Mouse (Mus musculus): Measurements from ENCODE around the gene Hmmr. TPM values are rescaled to one million over a fixed set of nuclear protein-coding genes. Genes with fewer than 3 reads are reported as not detected.
A peak's percentile ranks its signal among the peaks of the same experiment; 100 is the strongest.

Gene Hmmr
- total RNA-seq, 1 experiment from 2014 or later, result 72.0 TPM

DNA sequence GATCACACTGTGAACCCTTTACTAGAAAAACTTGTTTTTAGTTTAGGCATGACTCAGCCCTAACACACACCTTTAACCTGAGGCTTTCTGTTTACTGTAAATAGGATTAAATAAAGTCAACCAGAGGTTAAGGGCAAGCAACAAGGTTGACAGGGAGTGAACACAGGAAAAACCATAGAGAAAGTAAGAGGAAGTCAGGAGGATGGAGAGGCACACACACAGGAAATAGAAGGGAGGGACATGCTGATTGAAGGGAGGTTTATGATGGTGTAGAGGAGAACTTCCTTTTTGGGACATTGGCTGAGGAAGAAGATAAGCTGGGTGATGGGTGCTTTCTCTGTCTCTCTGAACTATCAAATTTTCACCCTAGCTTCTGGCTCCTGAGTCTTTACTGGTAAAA, 14.9 kb downstream of the Hmmr start:
- peak; percentile 53 to 62; a peak in 2 of 4 replicates for ATAC-seq (replicated peaks in 1 of 2; ENCODE audit: insufficient read depth in 1 of 2, low FRiP score in 2 of 2, low TSS enrichment in 1 of 2, low read depth in 1 of 2, poor library complexity in 2 of 2, severe bottlenecking in 2 of 2)

DNA sequence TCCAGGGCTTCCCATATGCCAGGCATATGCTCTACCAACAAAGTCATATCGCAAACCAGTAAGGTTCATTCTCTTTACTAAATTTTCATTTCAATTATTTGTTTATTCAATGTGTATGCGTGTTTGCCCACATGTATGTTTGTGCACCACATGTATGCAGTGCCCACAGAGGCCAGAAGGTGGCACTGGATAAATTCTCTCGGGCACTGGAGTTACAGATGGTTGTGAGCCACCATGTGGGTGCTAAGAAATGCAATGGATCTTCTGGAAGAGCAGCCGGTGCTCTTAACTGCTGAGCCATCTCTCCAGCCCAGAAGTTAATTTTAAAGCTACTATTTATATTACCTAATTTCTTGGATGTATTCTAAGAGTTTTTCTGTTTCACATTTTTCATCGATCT, 17.7 kb downstream of the Hmmr start:
- no peak for ATAC-seq (replicated peaks in 1 of 2; ENCODE audit: insufficient read depth in 1 of 2, low FRiP score in 2 of 2, low TSS enrichment in 1 of 2, low read depth in 1 of 2, poor library complexity in 2 of 2, severe bottlenecking in 2 of 2)

DNA sequence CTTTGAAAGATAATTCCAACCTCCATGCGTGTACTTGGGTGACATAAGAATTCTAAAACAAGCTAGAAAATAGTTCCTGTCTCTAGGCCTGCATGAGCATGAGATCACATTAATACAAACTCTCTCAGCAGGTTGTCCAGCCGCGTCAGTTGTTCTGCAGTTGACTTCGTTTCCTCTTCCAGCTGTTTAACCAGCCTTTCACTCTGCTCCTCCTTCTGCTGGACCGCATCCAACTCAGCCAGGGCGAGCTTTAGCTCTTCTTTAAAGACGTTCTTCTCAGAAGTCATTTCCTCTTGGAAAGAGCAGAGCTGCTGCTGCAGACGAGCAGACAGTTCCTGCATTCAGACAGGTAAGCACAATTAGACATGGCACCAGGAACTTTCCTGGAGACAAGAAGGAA, 19.4 kb downstream of the Hmmr start:
- ATAC-seq (replicated peaks in 1 of 2; ENCODE audit: insufficient read depth in 1 of 2, low FRiP score in 2 of 2, low TSS enrichment in 1 of 2, low read depth in 1 of 2, poor library complexity in 2 of 2, severe bottlenecking in 2 of 2), result peak; percentile 51 to 59

DNA sequence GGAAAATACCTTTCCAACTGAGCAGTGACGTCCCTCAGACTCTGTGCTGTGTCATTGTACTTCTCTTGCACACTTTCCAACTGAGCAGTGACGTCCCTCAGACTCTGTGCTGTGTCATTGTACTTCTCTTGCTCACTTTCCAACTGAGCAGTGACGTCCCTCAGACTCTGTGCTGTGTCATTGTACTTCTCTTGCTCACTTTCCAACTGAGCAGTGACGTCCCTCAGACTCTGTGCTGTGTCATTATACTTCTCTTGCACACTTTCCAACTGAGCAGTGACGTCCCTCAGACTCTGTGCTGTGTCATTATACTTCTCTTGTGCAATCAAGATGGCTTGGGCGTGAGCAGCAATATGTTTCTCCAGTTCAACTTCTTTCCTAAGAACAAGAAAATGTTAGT, 23.3 kb downstream of the Hmmr start:
- ATAC-seq (replicated peaks in 1 of 2; ENCODE audit: insufficient read depth in 1 of 2, low FRiP score in 2 of 2, low TSS enrichment in 1 of 2, low read depth in 1 of 2, poor library complexity in 2 of 2, severe bottlenecking in 2 of 2), result peak; percentile 56 to 68; a peak in 3 of 4 replicates

DNA sequence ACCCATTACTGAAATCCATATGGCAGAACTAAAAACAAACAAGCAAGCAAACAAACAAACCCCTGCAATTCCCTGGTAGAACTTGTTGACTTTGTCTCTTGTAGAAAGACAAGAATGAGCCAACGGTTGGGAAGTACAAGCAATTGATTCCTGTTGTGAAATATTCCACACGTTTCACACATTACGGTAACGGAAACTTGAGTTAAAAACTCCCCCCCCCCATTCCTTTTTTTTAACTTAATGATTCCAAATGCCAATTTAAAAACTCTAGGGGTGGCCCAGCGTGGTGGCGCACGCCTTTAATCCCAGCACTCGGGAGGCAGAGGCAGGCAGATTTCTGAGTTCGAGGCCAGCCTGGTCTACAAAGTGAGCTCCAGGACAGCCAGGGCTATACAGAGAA, 38.1 kb downstream of the Hmmr start, which contains the start of gene Mat2b:
Mat2b (minus strand) TSS at position 101 of the 400 bp plus-strand sequence.
- no peak for ATAC-seq (replicated peaks in 1 of 2; ENCODE audit: insufficient read depth in 1 of 2, low FRiP score in 2 of 2, low TSS enrichment in 1 of 2, low read depth in 1 of 2, poor library complexity in 2 of 2, severe bottlenecking in 2 of 2)

DNA sequence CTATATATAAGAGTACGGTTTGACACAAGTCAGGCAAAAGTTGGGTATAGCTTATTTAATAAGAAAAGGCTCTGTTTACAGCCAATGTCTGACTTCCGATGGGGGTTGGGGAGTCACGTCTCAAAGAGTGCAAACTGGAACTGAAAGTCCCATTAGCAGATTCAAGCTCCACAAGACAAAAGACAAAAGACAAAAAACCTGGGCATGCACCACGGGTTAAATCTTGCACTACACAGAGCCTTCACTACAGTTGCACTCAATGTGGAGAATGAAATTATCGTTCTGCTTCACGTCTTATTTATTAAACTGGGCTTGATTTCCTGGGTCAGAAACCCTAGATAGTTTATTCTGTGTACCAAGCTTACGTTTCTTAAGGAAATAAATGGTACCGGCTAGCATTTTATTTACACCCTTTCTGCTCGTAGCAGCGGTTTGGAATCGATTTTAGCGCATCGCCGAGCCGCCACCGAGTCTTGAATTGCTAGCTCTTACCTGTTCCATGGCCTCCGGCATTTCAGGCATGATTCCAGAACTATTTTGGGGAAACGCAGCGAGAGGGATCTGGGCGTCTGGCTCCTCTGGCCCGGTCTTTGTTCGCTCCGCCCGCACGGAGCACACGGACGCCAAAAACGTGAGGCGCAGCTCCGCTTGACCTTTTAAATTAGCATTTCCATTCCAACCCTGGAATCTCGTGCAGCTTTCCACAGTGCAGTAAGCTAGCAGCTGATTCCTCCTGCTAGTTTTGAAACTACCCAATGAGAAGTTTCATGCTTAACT, 38.7 kb downstream of the Hmmr start:
- ATAC-seq (replicated peaks in 1 of 2; ENCODE audit: insufficient read depth in 1 of 2, low FRiP score in 2 of 2, low TSS enrichment in 1 of 2, low read depth in 1 of 2, poor library complexity in 2 of 2, severe bottlenecking in 2 of 2), result peak; percentile 29 to 34

DNA sequence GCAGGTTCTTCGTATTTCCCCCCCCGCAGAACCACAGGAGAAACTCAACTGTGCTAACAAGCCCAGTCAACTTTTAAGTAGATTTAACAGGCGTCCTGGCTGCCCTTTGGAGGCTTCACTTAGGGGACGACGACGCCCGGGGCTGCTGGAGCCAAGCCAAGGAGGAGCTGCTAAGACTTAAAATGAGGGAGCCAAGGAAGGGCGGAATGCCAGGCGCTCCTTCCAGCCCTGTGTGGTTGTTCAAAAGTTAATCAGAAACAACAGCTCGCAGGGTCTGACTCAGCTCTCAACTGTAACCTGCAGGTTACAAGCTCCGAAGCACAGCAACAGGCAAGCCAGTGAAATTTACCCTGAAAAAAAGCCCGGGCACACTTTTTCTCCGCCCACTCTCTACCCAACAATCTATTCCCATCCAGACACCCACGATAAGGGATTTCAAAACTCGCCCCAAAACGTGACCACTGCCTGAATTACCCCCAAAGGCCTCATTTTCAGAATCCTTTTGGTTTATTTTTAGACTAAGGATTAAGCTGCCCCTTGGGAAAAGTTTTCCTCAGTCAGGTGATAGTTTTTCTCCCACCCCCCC, 39.8 kb downstream of the Hmmr start:
- peak; percentile 33 to 34; a peak in 2 of 4 replicates for ATAC-seq (replicated peaks in 1 of 2; ENCODE audit: insufficient read depth in 1 of 2, low FRiP score in 2 of 2, low TSS enrichment in 1 of 2, low read depth in 1 of 2, poor library complexity in 2 of 2, severe bottlenecking in 2 of 2)

DNA sequence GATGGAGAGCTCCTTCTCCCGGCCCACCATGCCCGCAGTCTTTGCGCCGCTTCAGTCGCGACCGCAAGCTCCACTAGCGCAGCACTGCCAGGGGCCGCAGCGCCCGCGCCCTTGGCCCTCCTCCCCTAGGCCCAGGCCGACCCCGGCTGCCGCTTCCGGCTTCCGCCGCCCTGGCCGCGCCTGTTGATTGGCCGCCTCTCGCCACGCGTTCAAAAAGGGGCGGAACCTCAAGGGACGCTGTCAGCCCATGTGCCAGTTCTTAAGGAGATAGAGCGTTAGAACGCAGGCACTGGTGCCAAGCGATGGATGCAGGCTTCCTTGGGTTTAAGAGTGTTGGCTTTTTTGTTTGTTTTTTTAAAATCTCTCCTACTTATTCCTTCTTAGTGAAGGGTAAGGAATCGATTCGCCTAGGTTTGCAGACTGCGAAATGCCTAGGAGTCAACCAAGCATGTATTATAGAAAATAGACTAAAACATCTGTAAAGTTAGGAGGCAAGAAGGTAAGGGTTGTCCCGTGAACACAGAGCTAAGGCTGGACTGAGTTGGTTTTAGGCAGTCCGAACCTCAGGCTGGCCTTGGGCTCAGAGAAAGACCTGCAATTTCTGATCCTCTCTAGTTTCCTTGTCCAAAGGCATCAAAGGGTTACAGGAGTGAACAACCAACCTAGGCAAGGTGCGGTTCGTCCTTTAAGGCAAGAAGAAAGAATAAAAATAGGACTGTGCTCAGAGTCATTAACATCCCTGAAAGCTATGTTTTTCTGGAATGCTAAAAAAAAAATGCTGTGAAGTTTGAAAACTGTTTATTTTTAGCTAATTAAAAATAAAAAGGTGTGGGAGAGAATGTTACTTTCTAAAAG, 40.5 kb downstream of the Hmmr start:
- peak; percentile 86 to 88 for ATAC-seq (replicated peaks in 1 of 2; ENCODE audit: insufficient read depth in 1 of 2, low FRiP score in 2 of 2, low TSS enrichment in 1 of 2, low read depth in 1 of 2, poor library complexity in 2 of 2, severe bottlenecking in 2 of 2)

DNA sequence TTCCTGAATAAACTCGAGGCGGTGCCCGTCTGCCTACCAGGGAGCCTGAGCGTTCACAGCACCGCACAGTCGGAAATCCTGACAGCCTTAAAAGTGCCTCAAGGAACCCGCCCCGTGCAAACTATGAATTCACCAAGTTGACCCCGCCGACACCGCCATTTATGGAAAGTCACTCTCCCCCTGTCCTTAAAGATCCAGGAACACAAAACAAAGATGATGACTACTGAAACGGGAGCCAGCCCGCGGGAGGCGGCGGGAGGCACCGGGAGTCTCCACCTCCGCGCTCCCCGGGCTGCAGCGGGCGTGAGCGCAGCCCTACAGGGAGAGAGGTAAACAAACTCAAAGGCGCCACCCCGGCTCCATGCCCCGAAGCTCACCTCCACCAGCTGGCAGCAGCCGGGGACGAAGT, 41.1 kb downstream of the Hmmr start:
- ATAC-seq (replicated peaks in 1 of 2; ENCODE audit: insufficient read depth in 1 of 2, low FRiP score in 2 of 2, low TSS enrichment in 1 of 2, low read depth in 1 of 2, poor library complexity in 2 of 2, severe bottlenecking in 2 of 2), result 0 out of 4 replicates have a peak, but pooled peaks of 1 of the 2 experiments have one; percentile 1

DNA sequence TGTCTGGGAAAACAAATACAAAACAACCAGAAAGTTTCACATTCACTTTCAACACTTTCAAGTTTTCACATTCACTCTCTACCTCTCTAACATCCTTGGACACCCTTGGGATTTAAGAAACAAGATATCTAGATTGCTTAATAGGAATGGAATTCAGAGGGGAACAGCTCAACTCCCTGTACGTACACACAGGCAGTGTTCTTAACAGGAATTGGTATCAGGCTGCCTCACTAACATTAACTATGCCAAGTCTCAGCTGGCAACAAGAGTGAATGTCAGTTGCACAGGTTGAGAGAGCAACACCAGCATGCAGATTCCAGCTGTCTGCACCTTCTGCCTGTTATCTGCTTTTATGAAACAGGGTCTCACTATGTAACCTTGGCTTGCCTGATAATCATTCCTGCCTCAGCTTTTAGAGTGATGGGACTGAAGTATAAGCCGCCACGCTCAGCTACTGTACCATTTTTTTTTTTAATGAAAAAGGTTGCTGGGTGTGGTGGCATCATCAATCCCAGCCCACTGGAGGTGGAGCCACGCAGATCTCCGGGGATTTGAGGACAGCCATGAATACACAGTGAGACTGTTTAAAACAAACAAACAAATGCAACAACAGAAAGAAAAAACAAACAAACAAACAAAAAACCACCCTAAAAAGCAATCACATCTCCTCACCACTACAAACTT, 42.6 kb downstream of the Hmmr start:
- no peak for ATAC-seq (replicated peaks in 1 of 2; ENCODE audit: insufficient read depth in 1 of 2, low FRiP score in 2 of 2, low TSS enrichment in 1 of 2, low read depth in 1 of 2, poor library complexity in 2 of 2, severe bottlenecking in 2 of 2)

DNA sequence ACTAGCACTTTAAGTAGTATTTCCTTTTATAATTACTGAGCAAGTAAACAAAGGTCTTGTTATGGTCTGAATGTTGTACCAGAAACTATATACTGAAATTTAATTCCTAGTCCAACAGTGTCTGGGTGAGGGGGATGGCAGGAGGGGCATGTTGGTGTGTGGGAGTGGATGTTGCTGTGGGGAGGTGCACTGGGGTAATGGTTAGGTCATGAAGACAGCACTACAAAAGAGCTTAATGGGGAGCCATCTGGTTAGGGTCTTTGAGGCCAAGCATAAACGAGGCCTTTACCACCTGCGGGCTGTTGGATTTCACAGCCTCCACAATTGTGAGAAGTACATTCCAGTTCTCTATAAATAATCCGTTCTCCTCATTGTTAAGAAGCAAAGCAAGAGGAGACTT, 49.9 kb downstream of the Hmmr start:
- ATAC-seq (replicated peaks in 1 of 2; ENCODE audit: insufficient read depth in 1 of 2, low FRiP score in 2 of 2, low TSS enrichment in 1 of 2, low read depth in 1 of 2, poor library complexity in 2 of 2, severe bottlenecking in 2 of 2), result no peak

DNA sequence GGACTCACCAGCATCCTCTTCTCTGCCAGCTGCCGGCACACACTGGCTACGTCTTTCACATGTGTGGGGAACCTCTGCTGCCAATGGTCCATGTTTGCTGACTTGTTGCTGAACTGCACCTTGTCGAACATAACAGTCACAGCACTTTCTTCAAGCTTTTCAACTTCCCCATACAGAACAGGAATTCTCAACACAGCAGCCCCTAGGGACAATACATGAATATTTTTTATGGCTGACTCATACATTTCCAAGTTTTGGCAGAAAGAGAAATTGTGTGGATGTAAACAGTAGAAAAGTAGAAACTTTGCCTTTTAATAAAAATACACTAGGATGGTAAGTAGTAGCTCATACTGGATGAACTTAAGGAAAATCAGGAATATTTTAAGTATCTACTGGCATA, 50.8 kb downstream of the Hmmr start:
- no peak for ATAC-seq (replicated peaks in 1 of 2; ENCODE audit: insufficient read depth in 1 of 2, low FRiP score in 2 of 2, low TSS enrichment in 1 of 2, low read depth in 1 of 2, poor library complexity in 2 of 2, severe bottlenecking in 2 of 2)

DNA sequence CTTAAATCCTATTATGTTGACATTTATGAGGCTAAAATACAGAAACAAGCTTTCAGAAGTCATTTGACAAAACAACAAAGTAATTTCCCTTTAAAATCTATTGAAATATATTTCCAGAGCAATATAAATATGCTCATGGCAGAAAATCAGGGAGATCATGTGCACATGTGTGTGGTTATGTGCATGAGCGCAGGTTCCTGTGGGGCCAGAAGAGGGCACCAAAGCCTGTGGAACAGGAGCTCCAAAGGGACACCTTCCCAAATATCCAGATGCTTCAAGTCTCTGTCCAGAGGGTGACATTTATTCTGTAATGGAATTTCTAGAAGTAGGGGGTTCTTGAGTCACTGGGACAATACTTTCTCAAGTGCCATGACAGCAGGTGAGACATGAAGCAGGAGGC, 56.1 kb downstream of the Hmmr start:
- no peak for ATAC-seq (replicated peaks in 1 of 2; ENCODE audit: insufficient read depth in 1 of 2, low FRiP score in 2 of 2, low TSS enrichment in 1 of 2, low read depth in 1 of 2, poor library complexity in 2 of 2, severe bottlenecking in 2 of 2)

DNA sequence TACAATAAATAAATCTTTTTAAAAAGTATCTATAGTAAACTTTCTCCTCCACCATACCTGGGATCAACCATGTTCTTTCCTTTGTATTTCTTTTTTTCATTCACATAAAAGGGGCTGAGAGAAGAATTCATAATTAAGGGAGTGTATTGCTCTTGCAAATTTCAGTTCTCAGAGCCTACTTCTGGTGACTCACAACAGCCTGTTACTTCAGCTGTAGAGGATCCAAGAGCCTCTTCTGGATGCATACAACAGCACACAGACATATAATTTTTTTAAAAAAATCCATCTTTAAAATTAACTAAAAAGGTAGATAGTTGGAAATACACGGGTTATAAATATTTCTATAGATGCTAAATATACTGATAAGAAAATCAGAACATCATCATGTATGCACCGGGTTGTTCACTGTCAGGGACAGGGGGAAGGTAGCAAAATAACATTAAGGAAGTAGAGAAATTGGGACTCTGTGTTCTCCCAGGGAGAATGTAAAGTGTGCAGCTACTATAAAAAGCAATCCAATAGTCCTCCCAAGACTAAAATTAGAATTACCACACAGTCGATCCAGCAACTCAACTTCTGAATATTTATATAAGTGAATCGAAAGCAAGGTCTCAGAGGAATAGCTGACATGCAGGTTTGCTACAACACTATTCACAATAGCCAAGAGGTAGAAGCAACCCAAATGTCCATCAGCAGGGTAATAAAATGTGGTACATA, 58.0 kb downstream of the Hmmr start:
- ATAC-seq (replicated peaks in 1 of 2; ENCODE audit: insufficient read depth in 1 of 2, low FRiP score in 2 of 2, low TSS enrichment in 1 of 2, low read depth in 1 of 2, poor library complexity in 2 of 2, severe bottlenecking in 2 of 2), result no peak
